In genomic region chr5:144946032-144946431, GRCm38 (mm10) we compare ENCODE assay signal across 9 mouse cellular contexts. TPM values are rescaled to one million over a fixed set of nuclear protein-coding genes. Genes with fewer than 3 reads are reported as not detected.
DNase-seq lines count a peak whose midpoint lies in the region; ATAC-seq and TF ChIP-seq lines count a peak whose summit lies in the region.
"Had no signal": no experiment of that assay in that cellular context is flagged by ENCODE, and none has a peak within 500 bp of the region (broad histone marks: within the 10 kb centered on the region; RNA-seq: fewer than 3 reads in every experiment).

No protein-coding gene starts in this region.

- no peaks in the 10 kb centered on the region for H3K9me3 ChIP-seq in heart, embryonic 11.5 days (replicated peaks; ENCODE audit: control insufficient read depth, low read length)

- no peak overlapping the region for H3K27ac ChIP-seq in heart, embryonic 11.5 days (ENCODE audit: low read depth, low read length)
- H3K27ac ChIP-seq: macrophage had no signal

- TF ChIP-seq CTCF in brain, embryonic 14.5 days (IDR thresholded peaks at IDR 0.05; ENCODE audit: borderline replicate concordance, extremely low read depth, insufficient read depth, insufficient read length) = no peak

- no peak for ATAC-seq in heart, embryonic 11.5 days (replicated peaks; ENCODE audit: insufficient number of reproducible peaks, low FRiP score, low TSS enrichment)

- intact Hi-C loops in heart, postnatal 10 days (cut with DNase I) = no loop called here

- no peak for TF ChIP-seq POLR2A in brain, embryonic 14.5 days (IDR thresholded peaks at IDR 0.05; ENCODE audit: borderline replicate concordance, extremely low read depth, insufficient read depth, insufficient read length, poor library complexity, severe bottlenecking)

- H3K9ac ChIP-seq in heart, embryonic 11.5 days (ENCODE audit: low read depth, low read length) = no peak overlapping the region

- DNase-seq in heart, adult 18-20 months = peak; percentile 40 to 56
- DNase-seq in 3T3-L1 (ENCODE audit: low read depth, low spot score) = peak; percentile 84
- DNase-seq in brain, embryonic 14.5 days (ENCODE audit: low read depth) = peak; percentile 78
- peak; percentile 53 to 66 for DNase-seq in heart, postnatal 10 days
- DNase-seq in spleen, postnatal 14 days (ENCODE audit: low spot score in 2 of 2) = no peak
- DNase-seq in thymus, postnatal 10 days (ENCODE audit: low spot score in 2 of 2) = no peak
- no peak for DNase-seq in embryo, embryonic 11 days

- H3K36me3 ChIP-seq in heart, embryonic 11.5 days (ENCODE audit: control insufficient read depth, insufficient read depth, low read length) = no peaks in the 10 kb centered on the region

- WGBS in heart, embryonic 11.5 days (ENCODE audit: insufficient replicate concordance) = 67% methylated on average over 4 of the region's 4 CpGs

- no peak overlapping the region for H3K4me2 ChIP-seq in heart, embryonic 11.5 days

- H3K4me3 ChIP-seq in heart, embryonic 11.5 days (ENCODE audit: low read depth, low read length) = no peak overlapping the region

- no peaks in the 10 kb centered on the region for H3K27me3 ChIP-seq in heart, embryonic 11.5 days (ENCODE audit: control insufficient read depth, insufficient read depth, low read length)

- H3K4me1 ChIP-seq in heart, embryonic 11.5 days (ENCODE audit: control insufficient read depth, insufficient read depth, low read length) = peaks cover 14% of the 10 kb centered on the region

RNA-seq across cellular contexts. Expression of gene Smurf1, which starts 19.6 kb away (rescaled TPM):
- 10 to 100 TPM; 27.6 to 36.2 TPM for total RNA-seq in heart, adult 18-20 months (2021)
- 14.3 and 15.7 TPM in 2 replicates for polyA plus RNA-seq in heart, embryonic 11.5 days (2014; fragmentation: Nextera tagmentation; extraction: Ambion mirVana)
- polyA plus RNA-seq in brain, embryonic 14.5 days (2012; rRNA removed) = 50.6 and 65.4 TPM in 2 replicates
- 10 to 100 TPM; 28.7 to 33.6 TPM for total RNA-seq in heart, postnatal 10 days (2021)

Comparison
In these comparisons a context has a peak if more than half of its experiments do, and no peak if none do; other contexts are left out.
1. DNase-seq: peak in heart, adult 18-20 months (2 of 2), 3T3-L1 (single experiment), brain, embryonic 14.5 days (single experiment) and heart, postnatal 10 days (2 of 2); none in spleen, postnatal 14 days (0 of 2), thymus, postnatal 10 days (0 of 2) and embryo, embryonic 11 days (single experiment).